Mouse (Mus musculus) MEL (cell line): Measurements from ENCODE around the gene Phf11b.

Experiments used
- BHLHE40 ChIP-seq: IDR thresholded peaks from 2 replicates; pipeline ENCODE4 v1.6.1; 2012; ENCODE audit warnings: low read depth, mild to moderate bottlenecking, inconsistent platforms, low read length, improper control_type of control experiment, borderline replicate concordance
- ETS1 ChIP-seq: IDR thresholded peaks from 2 replicates; pipeline ENCODE4 v1.6.1; 2012; ENCODE audit warnings: low read depth, mild to moderate bottlenecking, inconsistent platforms, low read length, improper control_type of control experiment, moderate library complexity
- JUND ChIP-seq: IDR thresholded peaks from 2 replicates; pipeline ENCODE4 v1.6.1; 2011; ENCODE audit warnings: low read depth, mild to moderate bottlenecking, improper control_type of control experiment, low read length
- MAFK ChIP-seq: IDR thresholded peaks from 2 replicates; pipeline ENCODE4 v1.6.1; 2011; ENCODE audit warnings: low read depth, mild to moderate bottlenecking, low read length, improper control_type of control experiment, borderline replicate concordance
- MAX ChIP-seq: IDR thresholded peaks from 2 replicates; pipeline ENCODE4 v1.6.1; 2011; ENCODE audit warnings: low read length, improper control_type of control experiment
- POLR2A ChIP-seq, 2 experiments: IDR thresholded peaks; 2 replicates each; pipeline ENCODE4 v1.6.1; 2011 to 2012; ENCODE audit warnings: low read length in 2 of 2, mild to moderate bottlenecking in 2 of 2, control low read depth in 1 of 2, improper control_type of control experiment in 1 of 2, low read depth in 1 of 2, moderate library complexity in 1 of 2; ENCODE audit not compliant: control insufficient read depth in 1 of 2, insufficient read depth in 1 of 2, poor library complexity in 1 of 2
- RCOR1 ChIP-seq: IDR thresholded peaks from 2 replicates; pipeline ENCODE4 v1.6.1; 2012; ENCODE audit warnings: low read depth, mild to moderate bottlenecking, inconsistent platforms, low read length, improper control_type of control experiment
- USF2 ChIP-seq, 2 experiments: IDR thresholded peaks; 2 replicates each; pipeline ENCODE4 v1.6.1; 2011 to 2012; ENCODE audit warnings: improper control_type of control experiment in 2 of 2, low read length in 2 of 2, borderline replicate concordance in 1 of 2, inconsistent platforms in 1 of 2, low read depth in 1 of 2, mild to moderate bottlenecking in 1 of 2; ENCODE audit not compliant: insufficient read depth in 1 of 2

DNA sequence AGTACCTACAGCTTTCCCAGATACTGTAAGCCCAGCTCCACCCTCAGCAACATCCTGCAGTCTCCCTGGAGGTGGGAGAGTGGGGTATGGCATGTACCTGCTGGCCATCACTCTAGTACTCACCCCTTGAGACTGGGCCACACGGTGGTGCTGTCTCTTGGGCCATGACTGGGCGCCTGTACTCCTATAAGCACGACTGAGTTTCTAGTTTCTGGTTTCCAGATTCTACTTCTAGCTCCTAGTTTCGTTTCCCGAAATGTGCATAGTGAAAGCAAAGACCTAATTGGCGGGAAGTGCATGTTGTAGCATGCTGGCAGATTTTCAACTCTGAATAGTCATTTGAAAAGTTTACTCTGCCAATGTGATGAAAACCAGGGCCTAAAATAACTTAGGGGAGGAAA lies 24.1 kb upstream of the Phf11b start, which contains the start of gene Phf11d:
- no peak for TF ChIP-seq USF2 (IDR thresholded peaks at IDR 0.05; ENCODE audit: borderline replicate concordance in 1 of 2, insufficient read depth in 1 of 2, low read depth in 1 of 2, low read length in 2 of 2)
- TF ChIP-seq POLR2A (IDR thresholded peaks at IDR 0.05; ENCODE audit: control insufficient read depth in 1 of 2, insufficient read depth in 1 of 2, low read depth in 1 of 2, low read length in 2 of 2, poor library complexity in 1 of 2) = no peak
- TF ChIP-seq JUND = no peak
- no peak for TF ChIP-seq BHLHE40
- no peak for TF ChIP-seq RCOR1
- TF ChIP-seq ETS1 = no peak
- TF ChIP-seq MAX = no peak
- TF ChIP-seq MAFK = no peak
